Mouse (Mus musculus) forebrain, embryonic 14.5 days (tissue): Measurements from ENCODE around the gene Cenpl. TPM values are rescaled to one million over a fixed set of nuclear protein-coding genes. Genes with fewer than 3 reads are reported as not detected.

ENCODE experiments used
- ATAC-seq: fragments of 200-750 bp; cut with Nextera tagmentation; 2 replicates; pipeline ENCODE4 v1.8.0; 2017; ENCODE audit warnings: mild to moderate bottlenecking, moderate library complexity
- DNase-seq: peaks from one replicate; pipeline ENCODE4 v3.0.0-alpha.2; 2015; ENCODE audit warnings: low spot score
- H3K27ac ChIP-seq: fragments of 300-500 bp; sonication (generic); 2 replicates; pipeline ENCODE4 v1.5.1; 2014; ENCODE audit warnings: low read depth, mild to moderate bottlenecking, control low read depth, low read length, moderate library complexity
- H3K27me3 ChIP-seq: fragments of 300-500 bp; sonication (generic); replicated peaks from 2 replicates; pipeline ENCODE4 v1.6.1; 2014; ENCODE audit warnings: low read length, control low read depth, mixed read lengths; ENCODE audit not compliant: control insufficient read depth, insufficient read depth
- H3K36me3 ChIP-seq: fragments of 300-500 bp; sonication (generic); 2 replicates; pipeline ENCODE4 v1.6.1; 2014; ENCODE audit warnings: low read length, control low read depth; ENCODE audit not compliant: control insufficient read depth, insufficient read depth
- H3K4me1 ChIP-seq: fragments of 300-500 bp; sonication (generic); 2 replicates; pipeline ENCODE4 v1.6.1; 2014; ENCODE audit warnings: antibody characterized with exemption, low read length, control low read depth; ENCODE audit not compliant: control insufficient read depth, insufficient read depth
- H3K4me2 ChIP-seq: fragments of 300-500 bp; sonication (generic); 2 replicates; pipeline ENCODE4 v1.6.1; 2014; ENCODE audit warnings: mild to moderate bottlenecking, control low read depth, low read length
- H3K4me3 ChIP-seq: fragments of 300-500 bp; sonication (generic); 2 replicates; pipeline ENCODE4 v1.5.1; 2014; ENCODE audit warnings: low read depth, low read length, control low read depth
- H3K9ac ChIP-seq: fragments of 300-500 bp; sonication (generic); 2 replicates; pipeline ENCODE4 v1.6.1; 2014; ENCODE audit warnings: mild to moderate bottlenecking, low read length, control low read depth, moderate library complexity
- H3K9me3 ChIP-seq: fragments of 300-500 bp; sonication (generic); replicated peaks from 2 replicates; pipeline ENCODE4 v1.6.1; 2016; ENCODE audit warnings: low read length, control low read depth, mixed read lengths; ENCODE audit not compliant: control insufficient read depth
- WGBS: fragments of 180-500 bp; shearing (Covaris S2); extraction: QIAGEN DNeasy Blood & Tissue Kit; methylation state at CpG from one replicate; pipeline ENCODE4 v1.1.7; 2014; 5-methylcytosine and 5-hydroxymethylcytosine counted together
- polyA plus RNA-seq: library from polyadenylated mRNA; unstranded; fragments of >200 nt; fragmentation: Nextera tagmentation; extraction: Ambion mirVana; gene quantifications from 2 replicates; pipeline ENCODE4 v1.2.1, GENCODE M21; 2014

The Cenpl gene
- polyA plus RNA-seq, 1 experiment from 2014 or later = 27.5 TPM

- DNase-seq (peak; percentile 24), ATAC-seq (peak; percentile 11; the same call in 1 of the 2 replicates)
- H3K9ac ChIP-seq = peak overlapping the region; percentile 8; the same call in 1 of the 2 replicates
- no peak overlapping the region for H3K4me3 ChIP-seq
- no peak overlapping the region for H3K4me2 ChIP-seq
- H3K4me1 ChIP-seq = peaks cover 11% of the 10 kb centered on the region
- peak overlapping the region; percentile 27; the same call in 1 of the 2 replicates for H3K27ac ChIP-seq
- no peaks in the 10 kb centered on the region for H3K9me3 ChIP-seq
- WGBS = 9% methylated on average over 3 of the region's 3 CpGs
- peaks cover 67% of the 10 kb centered on the region for H3K36me3 ChIP-seq
- no peaks in the 10 kb centered on the region for H3K27me3 ChIP-seq
Measured at GRCm38 (mm10) chr1:161039741-161040425, 30.6 kb upstream of the Cenpl start.

- Histone ChIP-seq H3K4me2 (no peak overlapping the region), H3K9me3 (no peaks in the 10 kb centered on the region), H3K9ac (no peak overlapping the region), H3K4me1 (peaks cover 11% of the 10 kb centered on the region), H3K27me3 (no peaks in the 10 kb centered on the region), H3K4me3 (no peak overlapping the region), H3K27ac (no peak overlapping the region), H3K36me3 (peaks cover 72% of the 10 kb centered on the region)
- ATAC-seq (no peak), DNase-seq (peak; percentile 1)
- 47% methylated on average over 1 of the region's 1 CpGs for WGBS
Measured at GRCm38 (mm10) chr1:161040426-161040770, 30.1 kb upstream of the Cenpl start.

- H3K9me3 ChIP-seq = no peaks in the 10 kb centered on the region
- no peak overlapping the region for H3K27ac ChIP-seq
- no peak overlapping the region for H3K9ac ChIP-seq
- DNase-seq (no peak), ATAC-seq (no peak)
- peaks cover 72% of the 10 kb centered on the region for H3K36me3 ChIP-seq
- H3K27me3 ChIP-seq = no peaks in the 10 kb centered on the region
- peaks cover 11% of the 10 kb centered on the region for H3K4me1 ChIP-seq
- no peak overlapping the region for H3K4me3 ChIP-seq
- H3K4me2 ChIP-seq = no peak overlapping the region
Measured at GRCm38 (mm10) chr1:161040855-161041254, 29.7 kb upstream of the Cenpl start.

GRCm38 (mm10) chr1:161041261-161042020 lies 29.1 kb upstream of the Cenpl start:
- no peak overlapping the region for H3K4me2 ChIP-seq
- H3K9me3 ChIP-seq = no peaks in the 10 kb centered on the region
- H3K9ac ChIP-seq = no peak overlapping the region
- H3K27ac ChIP-seq = 0 out of 2 replicates have a peak overlapping the region, but pooled peaks have one; percentile 24
- ATAC-seq = no peak
- no peak overlapping the region for H3K4me3 ChIP-seq
- no peaks in the 10 kb centered on the region for H3K27me3 ChIP-seq
- 89% methylated on average over 7 of the region's 7 CpGs for WGBS
- H3K4me1 ChIP-seq = peaks cover 10% of the 10 kb centered on the region
- H3K36me3 ChIP-seq = peaks cover 72% of the 10 kb centered on the region
- DNase-seq = no peak

GRCm38 (mm10) chr1:161046972-161047371 lies 23.5 kb upstream of the Cenpl start:
- H3K4me3 ChIP-seq = no peak overlapping the region
- no peak overlapping the region for H3K4me2 ChIP-seq
- H3K9me3 ChIP-seq = no peaks in the 10 kb centered on the region
- DNase-seq (no peak), ATAC-seq (no peak)
- no peaks in the 10 kb centered on the region for H3K4me1 ChIP-seq
- no peak overlapping the region for H3K27ac ChIP-seq
- H3K9ac ChIP-seq = no peak overlapping the region
- H3K36me3 ChIP-seq = peaks cover 57% of the 10 kb centered on the region
- WGBS = 89% methylated on average over 3 of the region's 3 CpGs
- H3K27me3 ChIP-seq = no peaks in the 10 kb centered on the region

GRCm38 (mm10) chr1:161057164-161057563 lies 13.3 kb upstream of the Cenpl start:
- Histone ChIP-seq H3K9ac (no peak overlapping the region), H3K4me2 (no peak overlapping the region), H3K36me3 (peaks cover 36% of the 10 kb centered on the region), H3K27me3 (no peaks in the 10 kb centered on the region), H3K4me3 (no peak overlapping the region), H3K9me3 (no peaks in the 10 kb centered on the region), H3K27ac (no peak overlapping the region), H3K4me1 (no peaks in the 10 kb centered on the region)
- DNase-seq (no peak), ATAC-seq (no peak)
- WGBS = 97% methylated on average over 1 of the region's 1 CpGs

GRCm38 (mm10) chr1:161063351-161063750 lies 7.2 kb upstream of the Cenpl start:
- whole genome bisulfite sequencing = 81% methylated on average over 1 of the region's 1 CpGs

GRCm38 (mm10) chr1:161071272-161071620 lies 733 bp downstream of the Cenpl start:
- Histone ChIP-seq H3K9me3 (no peaks in the 10 kb centered on the region), H3K27ac (no peak overlapping the region), H3K4me3 (peak overlapping the region; percentile 54), H3K4me2 (peak overlapping the region; percentile 63), H3K27me3 (no peaks in the 10 kb centered on the region), H3K9ac (peak overlapping the region; percentile 74), H3K36me3 (peaks cover 2% of the 10 kb centered on the region; the same call in 1 of the 2 replicates), H3K4me1 (peaks cover 26% of the 10 kb centered on the region)
- WGBS = under 1% methylated on average over 12 of the region's 12 CpGs
- DNase-seq (no peak), ATAC-seq (no peak)

More at GRCm38 (mm10) chr1:161063351-161063750, 7.2 kb upstream of the Cenpl start:
- Histone ChIP-seq H3K27me3 (no peaks in the 10 kb centered on the region), H3K4me2 (no peak overlapping the region), H3K9ac (no peak overlapping the region), H3K27ac (no peak overlapping the region), H3K4me3 (no peak overlapping the region), H3K9me3 (no peaks in the 10 kb centered on the region), H3K4me1 (no peaks in the 10 kb centered on the region), H3K36me3 (peaks cover 22% of the 10 kb centered on the region)
- ATAC-seq (no peak), DNase-seq (no peak)

- DNase-seq = no peak
- Histone ChIP-seq H3K4me1 (peaks cover 23% of the 10 kb centered on the region), H3K4me2 (no peak overlapping the region), H3K27me3 (no peaks in the 10 kb centered on the region), H3K9ac (no peak overlapping the region), H3K9me3 (no peaks in the 10 kb centered on the region), H3K36me3 (peaks cover 28% of the 10 kb centered on the region), H3K4me3 (no peak overlapping the region), H3K27ac (no peak overlapping the region)
- no peak for ATAC-seq
- 90% methylated on average over 6 of the region's 6 CpGs for WGBS
Measured at GRCm38 (mm10) chr1:161076238-161076637, 5.7 kb downstream of the Cenpl start.
